Comparison of ENCODE assay signal across 8 mouse cellular contexts in genomic region chr1:119642367-119642766, GRCm38 (mm10). TPM values are rescaled to one million over a fixed set of nuclear protein-coding genes. Genes with fewer than 3 reads are reported as not detected.
DNase-seq lines count a peak whose midpoint lies in the region; ATAC-seq lines count a peak whose summit lies in the region.

No protein-coding gene starts in this region.

- 0 out of 2 replicates have a peak, but pooled peaks have one; percentile 17 for ATAC-seq in granulocyte monocyte progenitor cell, adult 5-6 weeks (replicated peaks; ENCODE audit: poor library complexity, severe bottlenecking)

- DNase-seq in ES-CJ7 (ENCODE audit: low read depth, low spot score) (peak; percentile 79), ZHBTc4 (ENCODE audit: low read depth, low spot score) (peak; percentile 84)
- DNase-seq in kidney, adult 9 months = peak; percentile 80
- peak; percentile 67 for DNase-seq in retina, embryonic 14.5 days (ENCODE audit: low spot score)
- DNase-seq in layer of hippocampus, adult 18-20 months (ENCODE audit: low spot score in 2 of 2) = no peak
- DNase-seq in layer of hippocampus, postnatal 10 days (ENCODE audit: low spot score in 2 of 2) = no peak
- DNase-seq in thymus, adult 18-20 months = no peak

RNA-seq across cellular contexts. Expression of gene Epb41l5, which starts 6.4 kb away (rescaled TPM):
- 1.6 TPM in 1 of 2 replicates, not detected in the other for total RNA-seq in granulocyte monocyte progenitor cell, adult 5-6 weeks (2014; fragmentation: Nextera tagmentation)
- 0.65 TPM in 1 of 2 replicates, not detected in the other for total RNA-seq in granulocyte monocyte progenitor cell, adult 5-6 weeks (2017)
- total RNA-seq in layer of hippocampus, adult 18-20 months (2021) = 1 to 10 TPM; 4.4 to 5.4 TPM
- total RNA-seq in layer of hippocampus, postnatal 10 days (2021) = 1 to 10 TPM; 9.3 to 9.9 TPM

Comparison
In these comparisons a context has a peak if more than half of its experiments do, and no peak if none do; other contexts are left out.
1. DNase-seq: peak in ES-CJ7 (single experiment), ZHBTc4 (single experiment), kidney, adult 9 months (single experiment) and retina, embryonic 14.5 days (single experiment); none in layer of hippocampus, adult 18-20 months (0 of 2), layer of hippocampus, postnatal 10 days (0 of 2) and thymus, adult 18-20 months (0 of 2).